Mouse (Mus musculus) liver, embryonic 18 days (tissue): ENCODE data around the gene Krt5. TPM values are rescaled to one million over a fixed set of nuclear protein-coding genes. Genes with fewer than 3 reads are reported as not detected.

Experiments
- polyA plus RNA-seq: library from polyadenylated mRNA; depleted of rRNA; stranded (reverse); fragments of >200 nt; gene quantifications from 2 replicates; pipeline ENCODE4 v1.2.3, GENCODE M21; 2012; rRNA removed

The Krt5 gene
- polyA plus RNA-seq, result not detected in 2 replicates

GRCm38 (mm10) chr15:101712720-101713119, at the start of gene Krt5:
Gene Krt5, minus strand, starts transcription at chr15:101712898.

GRCm38 (mm10) chr15:101742711-101743110, 30.0 kb upstream of the Krt5 start, which contains the start of gene Krt71:
Gene Krt71, minus strand, starts transcription at chr15:101743109.

GRCm38 (mm10) chr15:101694207-101694606, 18.5 kb downstream of the Krt5 start, which contains the start of gene Krt6a:
Gene Krt6a, minus strand, starts transcription at chr15:101694307.

GRCm38 (mm10) chr15:101680187-101680586, 32.5 kb downstream of the Krt5 start, which contains the start of gene Krt6b:
Gene Krt6b, minus strand, starts transcription at chr15:101680287.

Other genes starting within 250 kb of the Krt5 start
- gene Krt81, start 249.1 kb downstream of the Krt5 start, polyA plus RNA-seq, result not detected in 2 replicates
- gene Krt86, start 239.4 kb downstream of the Krt5 start, polyA plus RNA-seq, result 0.07 and 0.22 TPM in 2 replicates
- gene Krt83, start 221.4 kb downstream of the Krt5 start, polyA plus RNA-seq, result 0.85 and 1.1 TPM in 2 replicates
- gene Gm49425, start 195.6 kb downstream of the Krt5 start, polyA plus RNA-seq, result not detected in 2 replicates
- gene Krt84, start 180.1 kb downstream of the Krt5 start, polyA plus RNA-seq, result not detected in 2 replicates
- gene Krt82, start 162.2 kb downstream of the Krt5 start, polyA plus RNA-seq, result not detected in 2 replicates
- gene Krt90, start 149.9 kb downstream of the Krt5 start, polyA plus RNA-seq, result not detected in 2 replicates
- gene Krt75, start 139.0 kb downstream of the Krt5 start, polyA plus RNA-seq, result not detected in 2 replicates
- not detected in 2 replicates for gene Gm5414, start 84.7 kb downstream of the Krt5 start, polyA plus RNA-seq
- gene Gm5478, start 65.5 kb downstream of the Krt5 start, polyA plus RNA-seq, result not detected in 2 replicates
- gene Krt6b, start 32.6 kb downstream of the Krt5 start, polyA plus RNA-seq, result not detected in 2 replicates
- gene Krt6a, start 18.6 kb downstream of the Krt5 start, polyA plus RNA-seq, result not detected in 2 replicates
- gene Krt71, start 30.2 kb upstream of the Krt5 start, polyA plus RNA-seq, result not detected in 2 replicates
- not detected in 2 replicates for gene Krt72, start 73.6 kb upstream of the Krt5 start, polyA plus RNA-seq
- not detected in 2 replicates for gene Krt73, start 89.4 kb upstream of the Krt5 start, polyA plus RNA-seq
- gene Krt2, start 105.3 kb upstream of the Krt5 start, polyA plus RNA-seq, result not detected in 2 replicates
- 0.02 TPM in 1 of 2 replicates, not detected in the other for gene Krt1, start 137.9 kb upstream of the Krt5 start, polyA plus RNA-seq
- gene Krt77, start 156.8 kb upstream of the Krt5 start, polyA plus RNA-seq, result not detected in 2 replicates
- gene Krt76, start 180.0 kb upstream of the Krt5 start, polyA plus RNA-seq, result not detected in 2 replicates
- 0.10 and 0.16 TPM in 2 replicates for gene Krt4, start 211.8 kb upstream of the Krt5 start, polyA plus RNA-seq
- 0.04 TPM in 1 of 2 replicates, not detected in the other for gene Krt79, start 227.4 kb upstream of the Krt5 start, polyA plus RNA-seq
- 0.01 TPM in 1 of 2 replicates, not detected in the other for gene Krt78, start 241.4 kb upstream of the Krt5 start, polyA plus RNA-seq